Mouse (Mus musculus): ENCODE results near the gene Tctn1.

The Tctn1 gene

DNA sequence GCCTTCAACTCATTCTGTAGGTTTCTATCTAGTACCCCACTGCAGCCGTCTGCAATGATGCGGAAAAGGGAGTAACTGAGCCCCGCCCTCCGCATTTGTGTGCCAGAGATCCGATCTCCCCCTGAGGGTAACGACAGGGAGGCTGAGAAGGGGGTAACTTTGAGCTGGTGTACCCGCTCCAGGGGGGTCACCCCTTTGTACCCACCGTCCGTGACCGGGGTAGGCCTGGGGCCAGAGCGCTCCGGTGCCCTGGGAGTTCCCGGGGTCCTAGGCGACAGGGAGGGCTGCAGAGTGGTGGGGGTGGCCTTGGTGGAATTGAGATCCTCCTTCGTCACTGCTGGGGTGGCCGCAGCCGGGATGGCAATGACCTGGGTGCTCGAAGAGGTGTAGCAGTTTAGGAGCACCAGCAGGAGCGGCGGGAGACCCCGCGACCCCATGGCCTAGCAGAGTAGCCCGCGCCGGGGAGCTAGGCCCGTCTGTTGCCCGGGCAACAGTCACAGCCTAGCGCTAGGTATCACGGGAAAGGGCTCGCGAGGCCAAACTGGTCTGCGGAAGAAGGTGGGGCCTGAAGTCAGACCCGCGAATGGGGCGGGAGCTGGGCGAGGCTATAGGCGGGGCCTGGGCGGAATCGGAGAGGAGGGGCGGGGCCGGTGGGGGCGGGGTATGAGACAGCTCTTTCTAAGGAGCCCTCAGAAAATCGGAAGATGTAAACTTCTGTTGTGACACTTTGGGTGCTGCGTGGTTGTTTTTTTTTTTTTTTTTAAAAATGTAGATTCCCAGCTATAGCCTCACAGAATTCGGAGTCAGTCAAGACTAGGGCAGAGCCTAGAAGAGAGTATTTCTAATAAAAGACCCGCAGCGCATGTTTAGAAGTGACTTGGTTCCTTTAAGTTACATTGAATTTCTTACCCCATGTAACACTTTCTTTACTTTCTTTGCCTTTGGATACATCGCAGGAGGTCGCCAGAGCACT lies at the start of gene Tctn1:
Gene Tctn1, minus strand, starts transcription at position 528 of the 973 bp plus-strand sequence.
- peak; percentile 85 for DNase-seq

DNA sequence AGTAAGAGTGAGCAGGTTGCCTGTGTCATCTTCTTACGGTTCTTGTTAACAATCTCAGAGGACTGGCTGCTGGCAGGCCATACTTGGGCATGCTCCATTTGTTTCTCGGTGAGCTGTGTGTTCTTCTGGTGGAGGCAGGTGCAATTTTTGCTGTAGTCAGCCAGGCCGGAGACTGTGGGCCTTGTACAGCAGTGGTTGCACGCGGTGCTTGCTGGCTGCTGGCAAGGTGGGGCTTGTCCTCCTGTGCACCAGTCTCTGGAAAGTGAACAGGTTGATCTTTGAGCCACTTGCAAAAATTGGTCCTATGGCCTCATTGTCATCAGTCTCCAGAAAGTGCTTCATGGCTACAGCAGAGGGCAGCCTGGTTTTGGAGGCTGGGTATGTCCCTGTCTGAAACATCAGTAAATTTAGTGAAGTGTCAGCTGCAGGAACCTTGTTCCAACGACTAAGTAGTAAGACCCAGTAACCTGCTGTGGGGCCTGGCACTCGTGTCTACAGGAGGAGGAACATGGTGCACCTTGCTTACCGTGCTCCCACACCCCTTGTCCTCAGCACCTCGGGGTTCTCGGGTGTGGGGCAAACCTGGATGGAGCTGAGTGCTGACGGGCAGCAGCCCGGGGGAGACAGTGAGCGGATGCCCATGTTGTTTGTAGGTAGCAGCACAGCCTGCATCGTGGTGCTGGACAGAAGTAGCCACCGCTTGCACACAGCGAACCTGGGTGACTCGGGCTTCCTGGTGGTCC lies 48.9 kb upstream of the Tctn1 start:
- no peak for DNase-seq

DNA sequence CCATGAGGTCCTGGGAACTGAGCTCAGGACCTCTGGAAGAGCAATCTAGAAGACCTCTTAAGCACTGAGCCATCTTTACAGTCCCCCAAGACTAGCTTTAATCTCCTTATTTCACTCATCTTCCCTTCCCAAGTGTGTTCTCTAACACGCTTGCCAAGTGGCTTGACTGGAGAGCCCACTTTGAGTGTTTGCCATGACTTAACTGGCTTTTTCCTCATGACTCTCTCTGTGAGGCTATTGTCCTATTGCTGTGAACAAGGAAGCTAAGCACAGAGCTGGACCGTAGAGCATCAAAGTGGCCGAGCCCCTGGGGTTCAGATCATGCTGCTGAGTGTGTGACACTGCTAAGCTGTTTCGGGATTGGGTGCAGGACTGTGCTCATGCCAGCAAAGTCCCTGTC lies 48.1 kb upstream of the Tctn1 start:
- no peak for DNase-seq

DNA sequence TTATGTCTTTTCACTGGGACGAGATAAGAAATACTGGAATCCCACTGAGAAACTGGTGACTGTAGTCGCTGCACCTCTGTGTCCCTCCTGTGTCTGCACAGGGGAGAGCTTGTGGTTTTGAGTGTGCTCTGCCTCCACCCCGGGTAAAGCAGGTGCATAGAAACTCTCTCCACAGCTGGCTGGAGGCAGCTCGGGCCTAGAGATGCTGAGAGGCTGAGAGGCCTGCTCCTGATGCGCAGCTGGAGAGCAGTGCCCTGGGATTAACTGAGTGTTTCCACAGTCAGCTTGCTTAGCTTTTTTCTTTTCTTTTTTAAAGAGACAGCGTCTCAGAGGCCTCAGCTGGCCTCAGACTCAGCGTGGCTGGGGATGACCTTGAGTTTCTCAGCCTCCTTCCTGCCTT lies 47.4 kb upstream of the Tctn1 start:
- no peak for DNase-seq

DNA sequence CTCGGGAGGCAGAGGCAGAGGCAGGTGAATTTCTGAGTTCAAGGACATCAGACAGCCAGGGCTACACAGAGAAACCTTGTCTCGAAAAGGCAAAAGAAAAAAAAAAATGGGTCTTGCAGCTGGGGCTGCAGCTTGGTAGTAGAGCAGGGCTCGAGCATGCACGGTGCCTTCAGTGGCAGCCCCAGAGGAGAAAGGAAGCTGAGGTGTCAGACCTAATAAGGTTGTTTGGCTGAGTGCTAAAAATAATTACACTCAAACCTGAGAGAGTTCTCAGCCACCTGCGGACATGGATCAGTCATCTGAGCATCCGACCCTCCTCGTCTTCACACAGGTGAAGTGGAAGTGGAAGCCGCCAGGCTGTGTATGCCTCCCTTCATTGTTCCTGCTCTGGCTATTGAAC lies 46.4 kb upstream of the Tctn1 start:
- DNase-seq, result no peak

DNA sequence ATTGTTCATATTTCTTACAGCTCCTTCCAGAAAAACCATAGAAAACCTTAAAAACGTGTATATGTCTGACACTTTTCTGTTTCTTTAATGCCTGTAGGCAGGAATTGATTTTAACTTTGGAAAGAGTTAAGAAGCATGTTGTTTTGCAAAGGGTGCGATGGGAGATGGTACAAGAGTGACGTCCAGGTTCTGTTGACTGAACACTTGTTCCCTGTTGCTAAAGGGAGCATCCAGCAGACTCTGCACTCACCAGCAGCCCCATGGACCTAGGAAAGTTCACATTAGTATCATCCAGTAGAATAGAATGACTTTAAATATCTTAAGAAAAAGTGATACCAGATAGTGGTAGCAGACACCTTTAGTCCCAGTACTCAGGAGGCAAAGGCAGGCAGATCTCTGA lies 42.3 kb upstream of the Tctn1 start:
- DNase-seq, result no peak

DNA sequence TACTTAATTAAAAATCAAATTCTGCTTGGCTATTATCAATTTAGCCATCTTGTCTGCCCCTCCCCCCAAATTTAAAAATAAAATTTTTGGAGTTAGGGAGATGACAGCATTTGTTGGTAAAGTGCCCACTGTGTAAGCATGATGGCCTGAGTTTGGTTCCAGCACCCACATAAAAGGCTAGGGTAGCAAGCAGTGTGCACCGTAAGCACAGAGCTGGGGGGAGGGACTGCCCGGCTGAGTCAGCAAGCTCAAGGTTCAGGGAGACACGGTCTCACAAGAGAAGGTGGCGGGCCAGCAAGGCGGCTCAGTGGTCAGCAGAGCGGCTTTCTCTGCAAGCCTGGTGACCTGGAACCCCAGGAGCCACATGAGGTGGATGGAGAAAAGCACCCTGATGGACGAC lies 41.2 kb upstream of the Tctn1 start:
- no peak for DNase-seq

DNA sequence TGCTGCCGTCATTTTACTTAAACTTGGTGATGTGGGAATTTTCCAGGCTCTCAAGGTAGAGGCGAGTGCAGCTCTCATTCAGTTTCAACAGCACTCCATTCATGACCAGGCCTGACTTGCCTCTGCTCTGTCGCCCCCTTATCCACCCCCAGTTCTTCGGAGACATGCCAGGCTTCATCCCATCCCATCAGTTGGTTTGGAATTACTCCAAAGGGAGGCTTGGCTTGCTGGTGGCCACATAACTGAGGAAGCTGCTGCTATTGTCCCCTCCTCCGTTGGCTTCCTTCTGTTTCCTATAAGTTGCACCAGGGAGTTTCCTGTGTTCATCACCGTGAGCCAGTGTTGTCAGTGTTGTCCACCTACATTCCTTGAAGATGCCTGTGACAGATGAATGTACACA lies 40.3 kb upstream of the Tctn1 start:
- no peak for DNase-seq

DNA sequence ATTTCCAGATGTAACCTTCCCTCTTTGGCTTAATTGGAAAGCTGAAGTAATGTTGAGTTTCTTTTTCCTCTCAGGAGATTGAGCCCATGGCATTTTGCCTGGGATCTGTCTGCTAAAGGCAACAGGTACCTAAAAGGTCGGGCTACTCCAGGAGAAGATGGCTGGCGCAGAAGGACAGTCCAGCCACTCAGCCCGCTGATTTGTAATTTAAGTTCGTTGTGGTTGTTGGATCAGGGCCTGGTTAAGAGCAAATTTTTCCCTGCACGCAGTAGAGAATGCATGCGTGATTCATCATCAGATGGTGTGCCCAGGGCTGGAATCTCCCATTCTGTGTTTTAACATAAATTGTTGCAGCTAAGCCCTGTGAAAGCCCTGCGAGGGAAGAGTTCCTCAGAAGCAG lies 39.7 kb upstream of the Tctn1 start:
- no peak for DNase-seq

DNA sequence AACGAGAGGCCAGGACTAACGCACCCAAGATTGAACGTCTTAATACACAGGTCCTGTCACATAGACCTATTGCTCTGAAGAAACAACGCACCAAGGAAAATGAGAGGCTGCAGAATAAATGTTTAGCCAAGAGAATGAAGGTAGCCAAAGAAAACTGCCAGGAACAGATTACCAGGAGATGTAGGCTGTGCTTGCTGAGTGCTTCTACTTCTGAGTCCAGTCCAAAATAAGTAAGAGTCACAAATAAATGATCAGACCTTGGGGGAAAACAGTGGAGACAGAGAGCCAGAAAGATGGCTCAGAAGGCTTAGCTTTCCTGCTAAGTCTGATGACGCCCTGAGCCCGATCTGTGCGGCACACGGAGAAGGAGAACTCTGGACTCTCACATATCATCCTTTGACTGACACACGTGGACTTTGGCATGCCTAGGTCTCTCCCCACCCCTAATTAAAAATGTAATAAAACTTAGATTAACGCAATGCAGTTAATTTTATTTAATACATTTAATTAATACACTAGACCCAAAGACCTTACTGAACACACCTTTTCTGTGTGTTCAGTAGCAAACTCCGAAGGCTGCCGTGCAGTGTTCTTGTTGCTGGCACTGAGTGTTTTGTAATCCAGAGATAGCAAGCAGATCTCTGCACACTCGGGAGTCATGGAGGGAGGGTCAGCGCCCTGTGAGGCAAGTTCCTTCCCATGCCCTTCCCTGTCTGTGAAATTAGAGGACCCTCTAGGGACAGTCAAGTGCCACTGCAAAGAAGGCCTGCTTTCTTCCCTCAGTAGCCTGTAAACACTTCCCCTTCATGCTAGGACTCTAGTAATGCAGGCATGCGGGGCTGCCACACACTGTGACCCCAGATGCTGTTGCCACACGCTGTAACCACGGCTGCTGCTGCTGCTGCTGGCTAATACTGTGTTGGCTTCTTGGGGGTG lies 38.8 kb upstream of the Tctn1 start:
- no peak for DNase-seq

DNA sequence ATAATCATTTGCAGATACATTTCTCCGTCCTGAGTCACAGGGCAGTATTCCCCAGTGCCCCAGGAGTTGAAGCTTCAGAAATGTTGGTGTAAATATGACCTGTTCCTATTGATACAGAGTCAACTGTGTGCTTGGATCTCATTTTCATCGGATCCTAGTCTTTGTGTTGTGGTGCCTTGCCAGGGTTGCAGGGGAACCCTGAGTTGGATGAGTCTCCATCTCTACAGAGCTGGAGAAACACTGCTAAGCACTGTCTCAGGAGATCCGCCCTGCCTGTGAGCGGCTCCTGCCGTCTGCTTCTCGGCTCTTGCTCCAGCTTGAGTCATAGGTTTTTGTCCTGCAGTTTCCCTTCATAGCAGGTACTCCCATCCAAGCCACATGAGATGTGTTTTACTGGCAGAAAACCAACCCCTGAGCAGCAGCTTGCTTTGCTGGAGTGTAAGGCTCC lies 35.8 kb upstream of the Tctn1 start:
- DNase-seq, result peak; percentile 72

DNA sequence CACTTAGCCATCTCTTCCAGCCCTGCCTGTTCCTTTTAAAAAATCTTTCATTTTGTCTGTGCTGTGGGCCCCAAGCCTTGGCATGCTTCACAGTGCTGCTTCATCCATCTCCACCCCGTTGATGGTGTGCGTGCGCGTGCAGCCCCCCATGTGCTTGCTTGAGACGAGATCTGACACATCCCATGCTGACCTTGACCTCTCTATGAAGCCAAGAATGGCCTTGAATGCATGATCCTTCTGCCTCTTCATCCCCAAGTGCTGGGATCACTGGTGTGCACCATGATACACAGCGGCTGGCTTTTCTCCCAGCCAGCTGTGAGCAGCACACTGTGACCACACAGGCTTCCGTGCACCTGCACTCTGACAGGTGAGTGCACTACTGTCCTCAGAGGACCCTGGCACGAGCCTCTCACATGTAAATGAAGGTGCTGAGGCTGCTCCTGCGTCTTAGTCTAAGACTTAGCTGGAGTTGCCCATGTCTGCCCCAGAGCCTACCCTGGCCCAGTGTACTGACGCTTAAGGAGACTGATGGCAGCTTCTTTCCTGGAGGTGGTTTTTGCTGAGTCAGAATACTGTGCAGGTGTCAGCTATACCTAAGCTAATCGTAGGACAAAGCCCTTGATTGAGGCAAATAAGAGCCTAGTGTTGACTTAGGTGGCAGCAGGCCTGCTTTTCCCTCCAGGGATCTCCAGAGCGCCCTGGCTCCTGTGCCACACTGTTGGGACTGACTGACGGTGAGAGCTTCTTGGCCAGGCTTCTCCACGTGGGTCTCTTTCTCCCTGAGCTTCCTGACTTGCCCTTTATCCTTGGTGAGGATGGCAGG lies 31.1 kb upstream of the Tctn1 start:
- no peak for DNase-seq

DNA sequence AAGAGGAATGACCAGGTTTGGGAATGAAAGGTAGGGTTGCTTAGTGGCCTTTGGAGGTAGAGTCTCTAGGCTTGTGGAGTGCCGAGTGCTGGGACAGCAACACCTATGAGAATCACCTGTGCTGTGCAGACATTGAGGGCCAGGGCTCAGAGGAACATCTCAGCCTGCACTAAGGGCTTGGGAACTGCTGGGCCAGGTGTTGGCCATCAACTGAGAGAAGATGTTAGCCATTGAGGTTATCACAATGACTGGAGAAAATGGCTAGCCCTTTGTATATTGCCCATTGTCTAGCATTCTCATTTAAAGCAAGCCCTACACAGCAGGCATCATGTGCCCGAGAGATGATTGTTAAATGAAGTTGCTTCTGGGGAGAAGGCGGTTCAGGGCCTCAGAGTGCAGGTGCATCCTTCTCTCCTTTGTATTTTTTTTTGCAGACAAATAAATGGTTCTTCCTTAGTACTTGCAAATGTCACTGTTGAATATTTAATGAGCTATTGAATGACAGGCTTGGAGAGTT lies 30.0 kb upstream of the Tctn1 start:
- no peak for DNase-seq

DNA sequence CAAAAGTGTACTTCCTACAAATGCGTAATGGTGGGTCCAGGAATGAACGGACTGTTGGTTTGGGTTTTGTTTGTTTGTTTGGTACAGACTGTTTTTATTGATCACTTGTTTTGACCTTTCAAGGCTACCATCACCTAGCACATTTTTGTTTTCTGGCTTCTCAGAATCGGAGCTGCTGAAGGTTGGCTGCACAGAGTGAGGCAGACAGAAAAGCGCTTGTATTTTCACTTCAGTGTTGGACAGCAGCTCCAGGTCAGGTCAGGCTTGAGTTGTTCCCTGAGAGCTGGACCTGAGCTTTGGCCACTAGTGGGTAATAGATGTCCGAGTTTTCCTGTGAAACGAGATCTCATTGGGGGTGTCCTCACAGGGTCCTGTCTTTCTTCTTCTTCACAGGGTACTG lies 28.9 kb upstream of the Tctn1 start:
- DNase-seq, result no peak

DNA sequence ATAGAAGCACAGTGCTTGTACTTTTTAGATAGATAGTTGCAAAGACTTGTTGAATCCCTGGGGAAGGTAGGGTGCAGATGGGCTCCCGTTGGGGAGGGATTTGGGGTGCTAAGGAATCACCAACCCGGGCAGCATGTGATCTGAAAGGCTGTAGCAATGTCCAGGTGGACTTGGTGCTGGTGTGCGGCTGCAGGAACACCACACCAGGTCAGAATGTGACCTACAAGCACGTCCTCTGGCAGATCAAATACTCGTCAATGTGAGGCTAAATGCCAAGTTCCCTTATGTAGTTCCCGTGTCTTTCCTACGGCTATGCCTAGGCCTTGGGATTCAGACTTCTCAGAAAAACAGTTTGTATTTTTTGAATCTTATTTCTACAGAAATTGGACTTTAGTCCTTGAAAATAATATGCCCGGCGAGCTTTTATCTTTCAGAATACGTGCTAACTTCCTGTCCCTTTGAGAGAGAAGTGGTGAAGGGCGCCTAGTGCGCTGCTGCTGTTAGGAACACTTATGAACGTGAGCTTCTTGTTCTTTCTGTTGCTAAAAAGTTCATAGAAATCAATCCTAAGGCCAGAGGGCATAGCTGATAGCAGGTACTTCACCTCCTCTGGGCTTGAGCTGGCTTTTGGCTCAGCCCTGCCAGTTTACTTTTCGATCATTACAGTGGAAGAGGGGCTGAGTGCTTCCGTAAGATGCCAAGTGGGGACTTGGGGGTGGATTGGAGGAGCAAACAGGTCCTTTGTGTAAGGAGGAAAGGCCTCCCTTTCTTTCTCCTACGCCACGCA lies 27.5 kb upstream of the Tctn1 start:
- DNase-seq, result no peak

DNA sequence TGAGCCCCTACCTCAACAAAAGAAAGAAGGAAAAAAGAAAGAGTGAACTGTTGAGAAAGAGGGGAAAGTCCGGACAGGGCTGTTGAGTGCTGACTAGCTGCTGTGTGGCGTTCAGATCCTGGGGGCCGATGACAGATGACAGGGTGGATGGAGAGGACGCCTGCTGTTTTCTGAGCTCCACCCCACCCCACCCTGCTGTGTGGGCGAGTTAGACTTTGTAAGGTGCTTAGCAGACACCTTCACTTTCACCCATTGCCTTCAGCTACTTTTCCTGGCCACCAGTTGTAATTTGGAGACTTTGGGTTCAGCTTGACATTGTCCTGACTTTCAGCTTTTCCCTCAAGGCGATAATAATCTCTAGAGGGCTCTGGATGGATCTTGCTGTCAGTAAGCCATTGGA lies 26.9 kb upstream of the Tctn1 start:
- DNase-seq, result no peak

DNA sequence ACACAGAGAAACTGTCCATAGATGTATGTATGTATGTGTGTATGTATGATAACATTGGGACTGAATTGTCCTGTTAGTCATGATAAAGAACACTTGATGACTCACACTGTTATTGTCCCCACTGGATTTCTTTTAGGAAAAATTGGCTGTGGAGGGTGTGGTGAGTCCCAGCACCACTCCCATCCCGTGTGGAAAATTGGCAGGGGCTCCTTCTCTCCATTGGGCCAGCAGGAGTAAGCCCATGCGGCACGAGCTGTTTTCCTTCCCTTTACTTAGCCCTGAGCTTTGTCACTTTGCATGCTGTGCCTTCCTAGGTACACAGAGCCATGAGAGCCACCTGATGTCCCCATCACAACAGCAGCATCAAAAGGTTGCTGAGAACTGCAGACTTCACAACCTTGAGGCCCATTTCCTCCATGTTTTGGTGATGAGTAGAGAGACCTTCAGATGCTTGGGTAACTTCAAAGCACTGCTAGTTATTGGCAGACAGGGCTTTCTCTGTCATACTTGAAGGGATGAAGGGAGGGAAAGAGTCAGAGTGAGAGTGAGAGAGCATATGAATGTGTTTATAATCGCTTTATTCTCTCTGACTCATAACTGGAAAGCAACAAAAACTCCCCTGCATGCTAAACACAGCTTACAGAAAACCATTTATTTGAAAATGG lies 24.0 kb upstream of the Tctn1 start:
- DNase-seq, result no peak

DNA sequence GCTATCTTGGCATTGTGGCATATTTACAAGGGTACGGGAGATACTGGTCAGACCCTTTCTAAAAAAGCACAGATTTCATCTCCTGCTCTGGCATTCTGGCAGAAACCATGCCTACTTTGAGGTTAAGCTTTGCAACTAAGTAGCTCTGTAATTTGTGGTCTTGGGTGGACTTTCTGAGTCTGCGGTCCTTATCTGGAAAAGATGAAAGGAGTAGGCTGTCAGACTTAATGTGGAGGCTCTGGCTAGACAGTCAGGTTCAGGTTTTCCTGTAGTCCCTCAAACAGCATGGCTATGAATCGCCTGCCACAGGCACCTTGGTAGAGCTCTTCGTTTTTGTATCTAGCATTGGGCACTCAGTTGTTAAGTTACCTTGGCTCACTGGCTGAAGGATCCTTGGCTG lies 22.8 kb upstream of the Tctn1 start:
- no peak for DNase-seq

DNA sequence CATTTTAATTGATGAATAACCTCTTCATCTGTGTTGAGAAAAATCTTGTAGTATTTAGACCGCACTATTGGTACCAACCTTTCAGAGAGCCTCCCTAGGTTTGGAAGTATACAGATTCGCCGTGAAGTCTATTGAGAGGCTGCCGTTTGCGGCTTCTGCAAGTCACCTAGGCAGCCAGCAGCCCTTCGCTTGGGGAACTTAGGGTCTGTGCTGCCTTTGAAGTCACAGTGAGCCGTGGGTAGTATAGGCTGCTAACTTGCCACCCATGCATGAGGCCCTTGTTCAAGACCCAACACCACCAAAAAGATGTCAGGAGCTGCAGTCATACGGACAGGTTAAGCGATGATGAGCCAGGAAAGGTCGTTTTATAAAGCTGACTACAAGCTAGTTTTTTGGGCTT lies 21.9 kb upstream of the Tctn1 start:
- DNase-seq, result no peak

DNA sequence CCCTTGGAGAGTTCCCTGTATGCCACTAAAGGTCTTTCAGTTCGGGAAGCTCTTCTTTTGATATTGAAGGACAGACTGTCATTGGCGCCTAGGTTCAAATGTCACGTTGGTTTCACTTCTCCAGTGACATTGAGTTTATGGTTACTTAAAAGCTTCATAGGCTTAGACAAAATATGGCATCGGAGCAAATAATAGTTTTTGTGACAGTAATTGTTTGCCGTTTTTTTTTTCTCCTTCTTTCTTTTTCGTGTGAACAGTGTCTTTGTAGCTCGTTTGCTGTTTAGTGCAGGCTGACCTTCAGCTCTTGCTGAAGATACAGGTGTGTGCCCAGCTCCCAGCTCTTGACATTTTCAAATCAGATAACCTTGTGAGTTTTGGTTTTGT lies 21.5 kb upstream of the Tctn1 start:
- DNase-seq, result no peak

All from cerebellum, adult 9-10 months (tissue).